Mouse (Mus musculus): ENCODE measurements at regions not wholly inside any gene's neighbourhood (a gene's known extent, or its start where the extent isn't known, plus 50 kb on each side); places are given as distances from the start of the nearest gene placed in this dataset.

- DNase-seq (ENCODE audit: extremely low read depth, insufficient read length, low spot score): no peak
Measured at GRCm38 (mm10) chr12:91999031-91999430, 150.1 kb upstream of the Sel1l start.

GRCm38 (mm10) chr12:91997404-91997803 lies 148.4 kb upstream of the Sel1l start:
- DNase-seq (ENCODE audit: extremely low read depth, insufficient read length, low spot score): no peak

GRCm38 (mm10) chr12:91995545-91995944 lies 146.6 kb upstream of the Sel1l start:
- DNase-seq (ENCODE audit: extremely low read depth, insufficient read length, low spot score): no peak

- no peak for DNase-seq (ENCODE audit: extremely low read depth, insufficient read length, low spot score)
Measured at GRCm38 (mm10) chr12:91986448-91986847, 137.5 kb upstream of the Sel1l start.

- no peak for DNase-seq (ENCODE audit: extremely low read depth, insufficient read length, low spot score)
Measured at GRCm38 (mm10) chr12:91980321-91980720, 131.4 kb upstream of the Sel1l start.

- no peak for DNase-seq (ENCODE audit: extremely low read depth, insufficient read length, low spot score)
Measured at GRCm38 (mm10) chr12:91971045-91971444, 122.1 kb upstream of the Sel1l start.

GRCm38 (mm10) chr12:91965937-91966336 lies 117.0 kb upstream of the Sel1l start:
- DNase-seq (ENCODE audit: extremely low read depth, insufficient read length, low spot score): no peak

- no peak for DNase-seq (ENCODE audit: extremely low read depth, insufficient read length, low spot score)
Measured at GRCm38 (mm10) chr12:91963239-91963638, 114.3 kb upstream of the Sel1l start.

GRCm38 (mm10) chr12:91958086-91958485 lies 109.1 kb upstream of the Sel1l start:
- DNase-seq (ENCODE audit: extremely low read depth, insufficient read length, low spot score): no peak

- no peak for DNase-seq (ENCODE audit: extremely low read depth, insufficient read length, low spot score)
Measured at GRCm38 (mm10) chr12:91956411-91956810, 107.5 kb upstream of the Sel1l start.

GRCm38 (mm10) chr12:91948602-91949167 lies 99.7 kb upstream of the Sel1l start:
- DNase-seq (ENCODE audit: extremely low read depth, insufficient read length, low spot score): no peak

- no peak for DNase-seq (ENCODE audit: extremely low read depth, insufficient read length, low spot score)
Measured at GRCm38 (mm10) chr12:91947998-91948397, 99.0 kb upstream of the Sel1l start.

GRCm38 (mm10) chr12:91946541-91946940 lies 97.6 kb upstream of the Sel1l start:
- peak; percentile 11 for DNase-seq (ENCODE audit: extremely low read depth, insufficient read length, low spot score)

GRCm38 (mm10) chr12:91932490-91933361 lies 83.8 kb upstream of the Sel1l start:
- no peak for DNase-seq (ENCODE audit: extremely low read depth, insufficient read length, low spot score)

GRCm38 (mm10) chr12:91931586-91931985 lies 82.6 kb upstream of the Sel1l start:
- DNase-seq (ENCODE audit: extremely low read depth, insufficient read length, low spot score): no peak

GRCm38 (mm10) chr12:91929386-91930054 lies 80.6 kb upstream of the Sel1l start:
- DNase-seq (ENCODE audit: extremely low read depth, insufficient read length, low spot score): no peak

GRCm38 (mm10) chr12:91927576-91927975 lies 78.6 kb upstream of the Sel1l start:
- no peak for DNase-seq (ENCODE audit: extremely low read depth, insufficient read length, low spot score)

GRCm38 (mm10) chr12:91915486-91915885 lies 66.5 kb upstream of the Sel1l start:
- DNase-seq (ENCODE audit: extremely low read depth, insufficient read length, low spot score): no peak

GRCm38 (mm10) chr12:91910529-91910928 lies 61.6 kb upstream of the Sel1l start:
- no peak for DNase-seq (ENCODE audit: extremely low read depth, insufficient read length, low spot score)

Measured in 3134 (cell line).